Mouse (Mus musculus) ES-Bruce4 (cell line): ENCODE data around the gene Gpr26. TPM values are rescaled to one million over a fixed set of nuclear protein-coding genes. Genes with fewer than 3 reads are reported as not detected.
A peak's percentile ranks its signal among the peaks of the same experiment; 100 is the strongest.

Source experiments
- H3K27ac ChIP-seq: 2 replicates; pipeline ENCODE4 v1.5.1; 2012; ENCODE audit warnings: low read length, inconsistent platforms; ENCODE audit not compliant: insufficient read depth
- H3K27me3 ChIP-seq: 2 replicates; pipeline ENCODE4 v1.6.1; 2012; ENCODE audit warnings: mild to moderate bottlenecking, low read length, inconsistent platforms; ENCODE audit not compliant: control insufficient read depth, poor library complexity, insufficient read depth, severe bottlenecking
- H3K36me3 ChIP-seq: 2 replicates; pipeline ENCODE4 v1.6.1; 2012; ENCODE audit warnings: inconsistent platforms, mild to moderate bottlenecking, low read length, moderate library complexity; ENCODE audit not compliant: control insufficient read depth, poor library complexity, insufficient read depth, severe bottlenecking
- H3K4me1 ChIP-seq: one replicate; pipeline ENCODE4 v1.8.1; 2011; ENCODE audit warnings: low read length; ENCODE audit not compliant: control insufficient read depth, insufficient read depth
- H3K4me3 ChIP-seq: 2 replicates; pipeline ENCODE4 v1.5.1; 2011; ENCODE audit warnings: low read depth, mild to moderate bottlenecking, low read length
- H3K9ac ChIP-seq: 2 replicates; pipeline ENCODE4 v1.6.1; 2012; ENCODE audit warnings: low read depth, mild to moderate bottlenecking, inconsistent platforms; ENCODE audit not compliant: poor library complexity, severe bottlenecking
- H3K9me3 ChIP-seq: replicated peaks from 2 replicates; pipeline ENCODE4 v1.6.1; 2012; ENCODE audit warnings: mild to moderate bottlenecking, low read length, inconsistent platforms; ENCODE audit not compliant: control insufficient read depth, poor library complexity, insufficient read depth, severe bottlenecking
- CTCF ChIP-seq: IDR thresholded peaks from one replicate; pipeline ENCODE4 v1.8.1; 2011; ENCODE audit warnings: low read depth, low read length
- EP300 ChIP-seq: IDR thresholded peaks from 2 replicates; pipeline ENCODE4 v1.6.1; 2011; ENCODE audit warnings: low read depth, low read length; ENCODE audit not compliant: insufficient read depth
- POLR2A ChIP-seq: IDR thresholded peaks from one replicate; pipeline ENCODE4 v1.8.1; 2011; ENCODE audit warnings: low read length; ENCODE audit not compliant: insufficient read depth
- polyA plus RNA-seq: library from polyadenylated mRNA; stranded (reverse); fragments of >200 nt; gene quantifications from 2 replicates; pipeline ENCODE4 v1.2.4, GENCODE M21; 2011; ENCODE audit warnings: low read depth; ENCODE audit not compliant: missing spikeins, insufficient read depth, insufficient read length

The Gpr26 gene
- polyA plus RNA-seq, 1 experiment = not detected

DNA sequence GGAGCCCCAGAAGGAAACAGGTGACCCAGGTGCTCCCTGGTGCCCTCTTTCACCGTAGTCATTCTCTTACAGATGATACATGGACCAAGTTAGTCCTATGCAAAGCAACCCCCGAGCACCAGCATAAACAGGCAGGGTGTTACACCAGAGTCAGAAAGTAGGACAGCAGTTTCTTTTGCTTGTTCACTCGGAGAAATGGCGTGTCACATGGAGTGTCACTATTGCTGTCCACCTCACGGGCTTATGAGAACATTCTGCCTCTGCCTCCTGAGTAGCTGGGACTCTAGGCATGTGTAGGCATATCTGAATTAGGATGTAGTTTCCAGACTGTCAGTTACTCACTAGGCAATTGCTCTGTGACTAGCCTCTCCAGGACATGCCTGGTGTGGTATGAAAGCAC, 47.7 kb downstream of the Gpr26 start:
- TF ChIP-seq CTCF (no peak), EP300 (no peak), POLR2A (no peak)
- H3K9ac ChIP-seq = no peak overlapping the region
- peaks cover 7% of the 10 kb centered on the region for H3K9me3 ChIP-seq
- peaks cover 13% of the 10 kb centered on the region for H3K27me3 ChIP-seq
- H3K4me3 ChIP-seq = no peak overlapping the region
- H3K27ac ChIP-seq = no peak overlapping the region
- no peaks in the 10 kb centered on the region for H3K36me3 ChIP-seq
- no peaks in the 10 kb centered on the region for H3K4me1 ChIP-seq

DNA sequence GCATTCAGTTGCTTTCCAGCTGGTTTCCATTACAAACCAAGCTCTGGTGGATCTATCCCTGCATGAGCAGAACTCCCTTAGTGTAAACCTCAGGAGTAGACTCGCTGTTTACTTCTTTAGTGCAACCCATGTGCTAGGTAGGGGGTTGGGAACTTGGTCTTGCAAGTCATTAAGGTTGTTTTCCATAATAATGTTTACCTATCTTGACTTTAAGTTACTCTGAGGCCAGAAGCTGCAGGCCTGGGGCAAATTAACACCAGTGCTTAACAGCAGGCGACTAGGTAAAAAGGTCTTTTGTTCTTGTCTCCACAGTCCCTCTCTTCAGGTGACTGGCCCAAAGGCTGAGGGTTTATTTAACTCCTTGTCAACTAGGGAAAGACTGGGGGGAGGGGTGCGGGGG, 48.9 kb downstream of the Gpr26 start:
- peaks cover 17% of the 10 kb centered on the region for H3K9me3 ChIP-seq
- no peak overlapping the region for H3K27ac ChIP-seq
- no peaks in the 10 kb centered on the region for H3K4me1 ChIP-seq

DNA sequence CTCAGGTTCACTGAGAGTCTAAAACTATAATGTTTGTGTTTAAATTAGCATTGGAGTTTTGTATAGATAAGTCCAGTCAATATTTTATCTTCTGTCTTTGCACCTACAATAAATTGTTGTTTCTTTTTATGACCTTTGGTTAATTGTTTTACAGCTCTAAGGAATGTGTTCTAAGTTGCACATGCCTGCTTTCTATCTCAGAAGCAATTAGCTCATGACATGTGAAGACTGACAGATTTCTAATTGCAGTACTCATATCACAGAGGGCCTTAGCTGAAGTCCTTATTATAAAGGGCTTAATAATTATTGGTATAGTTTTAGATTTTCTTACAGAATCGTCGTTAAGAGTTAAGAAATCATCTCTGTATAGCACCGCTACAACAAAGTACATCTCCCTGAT, 49.7 kb downstream of the Gpr26 start:
- Histone ChIP-seq H3K27me3 (peaks cover 18% of the 10 kb centered on the region), H3K36me3 (no peaks in the 10 kb centered on the region), H3K9me3 (peaks cover 17% of the 10 kb centered on the region), H3K4me3 (no peak overlapping the region), H3K4me1 (no peaks in the 10 kb centered on the region), H3K9ac (no peak overlapping the region), H3K27ac (no peak overlapping the region)
- TF ChIP-seq POLR2A = no peak

More for the DNA sequence above, 48.9 kb downstream of the Gpr26 start:
- no peaks in the 10 kb centered on the region for H3K36me3 ChIP-seq
- peaks cover 18% of the 10 kb centered on the region for H3K27me3 ChIP-seq
- H3K9ac ChIP-seq = no peak overlapping the region
- TF ChIP-seq CTCF (no peak), EP300 (0 out of 2 replicates have a peak, but pooled peaks have one; percentile 45)
- H3K4me3 ChIP-seq = no peak overlapping the region

DNA sequence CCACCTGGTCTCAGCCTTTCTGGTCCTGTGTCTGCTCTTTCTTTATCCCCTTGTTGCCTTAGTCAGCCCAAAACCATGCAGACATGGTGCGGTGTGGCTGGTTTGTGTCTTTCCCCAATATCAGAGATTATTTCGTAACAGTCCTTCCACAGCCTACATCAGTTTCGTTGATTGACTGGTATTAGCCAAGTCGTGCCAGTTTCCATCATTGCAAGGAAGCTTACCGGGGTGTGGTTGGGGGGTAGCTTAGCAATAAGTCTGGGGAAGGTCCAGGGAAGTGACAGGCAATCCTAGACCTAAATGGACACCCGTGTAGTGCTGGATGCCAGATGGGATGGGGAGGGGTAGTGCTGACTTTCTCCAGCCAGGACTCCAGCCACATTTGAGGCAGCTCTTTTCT, 59.3 kb downstream of the Gpr26 start:
- Histone ChIP-seq H3K36me3 (no peaks in the 10 kb centered on the region), H3K27ac (no peak overlapping the region), H3K27me3 (no peaks in the 10 kb centered on the region), H3K4me3 (no peak overlapping the region), H3K9ac (no peak overlapping the region), H3K4me1 (peaks cover 4% of the 10 kb centered on the region), H3K9me3 (no peaks in the 10 kb centered on the region)
- TF ChIP-seq CTCF (no peak), EP300 (no peak), POLR2A (no peak)

DNA sequence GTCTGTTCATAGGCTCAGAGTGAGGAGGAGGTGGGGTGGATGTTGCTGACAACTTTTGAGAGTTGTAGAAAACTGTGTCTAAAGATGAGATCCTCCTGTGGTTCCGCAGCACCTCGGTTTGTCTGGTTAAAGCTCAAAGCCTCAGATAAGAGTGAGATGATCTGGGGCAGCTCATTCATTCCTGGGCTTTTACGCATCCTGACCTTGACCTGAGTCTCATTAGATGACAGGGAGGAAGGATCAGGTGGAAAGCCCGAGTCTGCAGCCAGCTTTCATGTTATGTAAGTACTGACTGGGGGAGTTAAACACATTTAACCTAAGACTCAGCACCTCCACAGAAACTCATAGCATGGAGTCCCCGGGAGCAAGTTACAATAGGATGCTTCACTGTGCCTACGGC, 60.4 kb downstream of the Gpr26 start:
- Histone ChIP-seq H3K9me3 (no peaks in the 10 kb centered on the region), H3K4me3 (no peak overlapping the region), H3K27ac (no peak overlapping the region), H3K4me1 (peaks cover 4% of the 10 kb centered on the region), H3K27me3 (no peaks in the 10 kb centered on the region; the same call in 1 of the 2 replicates), H3K9ac (no peak overlapping the region), H3K36me3 (no peaks in the 10 kb centered on the region)
- no peak for TF ChIP-seq POLR2A

DNA sequence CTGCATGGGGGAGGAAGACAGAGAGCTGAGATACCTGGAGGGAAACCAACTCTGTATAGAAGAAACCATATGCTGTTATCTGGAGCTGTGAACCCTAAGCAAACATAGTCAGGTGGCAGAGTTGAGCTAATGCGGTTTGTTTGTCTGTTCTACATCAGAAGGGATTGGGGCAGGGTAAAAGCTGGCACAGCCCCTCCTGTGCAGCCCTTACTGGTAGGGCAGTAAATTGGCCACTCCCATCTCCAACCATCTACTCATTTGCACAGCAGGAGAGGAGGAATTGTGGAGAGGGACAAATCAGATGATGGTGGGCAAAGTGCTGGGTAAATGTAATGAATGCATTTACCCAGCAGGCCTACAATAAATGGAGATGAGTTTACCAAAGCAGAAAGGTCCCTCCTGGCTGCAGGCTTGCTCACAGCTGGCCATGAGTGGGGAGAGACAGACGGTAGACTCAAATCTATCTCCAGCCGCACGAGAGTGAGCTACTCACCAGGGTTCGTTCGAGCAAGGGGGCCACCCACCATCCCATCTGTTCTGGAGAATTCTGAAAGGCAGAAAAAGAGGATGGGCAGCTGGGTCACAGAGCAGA, 65.8 kb downstream of the Gpr26 start:
- Histone ChIP-seq H3K9ac (no peak overlapping the region), H3K4me1 (no peaks in the 10 kb centered on the region), H3K36me3 (no peaks in the 10 kb centered on the region), H3K27me3 (no peaks in the 10 kb centered on the region; the same call in 1 of the 2 replicates), H3K4me3 (no peak overlapping the region), H3K9me3 (no peaks in the 10 kb centered on the region), H3K27ac (no peak overlapping the region)
- TF ChIP-seq CTCF (no peak), POLR2A (no peak), EP300 (no peak)

Other genes starting within 250 kb of the Gpr26 start
- 1.1 and 1.2 TPM in 2 replicates for gene Cpxm2, start 188.3 kb downstream of the Gpr26 start, polyA plus RNA-seq